Mouse (Mus musculus): ENCODE measurements around the gene Nms.

Gene Nms

DNA sequence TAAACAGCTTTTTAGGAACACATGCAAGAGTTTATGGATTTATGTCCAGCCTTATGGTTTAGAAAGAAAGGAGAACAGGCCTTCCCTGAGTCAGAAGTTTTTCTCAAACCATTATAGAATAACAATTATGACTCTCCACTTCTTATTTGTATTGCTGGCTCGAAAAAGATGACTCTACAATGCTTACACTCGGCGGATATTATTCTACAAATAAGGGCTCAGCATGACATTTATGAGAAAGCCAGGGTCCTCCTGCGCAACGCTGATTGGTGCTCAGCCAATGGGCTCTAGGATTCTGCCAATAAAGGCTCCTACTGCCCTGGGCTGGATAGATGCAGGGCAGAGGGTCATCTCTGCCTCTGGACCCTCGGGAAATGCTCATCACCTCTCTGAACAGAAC is at the start of gene Nms:
Gene Nms, plus strand, starts transcription at position 301 of the 400 bp plus-strand sequence.
- DNase-seq (ENCODE audit: low spot score): no peak

DNA sequence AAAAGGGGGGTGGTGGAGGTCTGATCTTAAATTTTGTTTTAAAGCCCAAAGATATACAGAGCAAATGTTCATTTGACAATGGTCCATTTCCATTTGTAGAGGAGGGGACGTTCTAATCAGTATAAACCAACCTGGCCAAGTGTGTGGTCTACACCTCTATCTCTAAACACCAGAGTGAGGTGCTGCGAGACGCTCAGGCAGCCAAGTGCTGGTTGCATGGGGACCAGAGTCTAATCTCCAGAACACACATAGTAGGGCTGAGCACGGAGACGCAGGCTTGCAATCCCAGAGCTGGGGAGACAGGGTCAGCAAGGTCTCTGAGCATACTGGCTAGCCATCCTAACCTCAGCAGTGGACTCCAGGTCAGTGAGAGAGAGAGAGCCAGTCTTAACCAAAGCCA is 47.5 kb upstream of the Nms start:
- no peak for DNase-seq (ENCODE audit: low spot score)

DNA sequence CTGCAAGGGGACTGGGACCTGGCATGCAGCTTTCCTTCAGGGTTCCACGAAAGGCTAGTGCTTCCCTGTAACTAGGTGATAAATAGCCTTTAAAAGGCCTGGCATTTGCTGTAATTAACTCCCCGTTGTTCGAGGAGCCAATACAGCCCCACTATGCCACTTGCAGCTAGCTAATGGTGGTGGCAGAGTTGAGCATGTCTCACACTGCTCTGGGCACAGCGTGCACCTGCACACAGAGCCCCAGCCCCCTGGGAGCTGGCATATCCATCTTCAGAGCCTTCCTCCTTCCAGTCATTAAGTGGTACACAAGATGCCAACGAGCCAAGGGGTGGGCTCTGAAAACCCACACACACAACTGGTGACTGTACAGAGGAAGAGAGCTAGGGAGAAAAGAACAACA is 45.9 kb upstream of the Nms start:
- no peak for DNase-seq (ENCODE audit: low spot score)

DNA sequence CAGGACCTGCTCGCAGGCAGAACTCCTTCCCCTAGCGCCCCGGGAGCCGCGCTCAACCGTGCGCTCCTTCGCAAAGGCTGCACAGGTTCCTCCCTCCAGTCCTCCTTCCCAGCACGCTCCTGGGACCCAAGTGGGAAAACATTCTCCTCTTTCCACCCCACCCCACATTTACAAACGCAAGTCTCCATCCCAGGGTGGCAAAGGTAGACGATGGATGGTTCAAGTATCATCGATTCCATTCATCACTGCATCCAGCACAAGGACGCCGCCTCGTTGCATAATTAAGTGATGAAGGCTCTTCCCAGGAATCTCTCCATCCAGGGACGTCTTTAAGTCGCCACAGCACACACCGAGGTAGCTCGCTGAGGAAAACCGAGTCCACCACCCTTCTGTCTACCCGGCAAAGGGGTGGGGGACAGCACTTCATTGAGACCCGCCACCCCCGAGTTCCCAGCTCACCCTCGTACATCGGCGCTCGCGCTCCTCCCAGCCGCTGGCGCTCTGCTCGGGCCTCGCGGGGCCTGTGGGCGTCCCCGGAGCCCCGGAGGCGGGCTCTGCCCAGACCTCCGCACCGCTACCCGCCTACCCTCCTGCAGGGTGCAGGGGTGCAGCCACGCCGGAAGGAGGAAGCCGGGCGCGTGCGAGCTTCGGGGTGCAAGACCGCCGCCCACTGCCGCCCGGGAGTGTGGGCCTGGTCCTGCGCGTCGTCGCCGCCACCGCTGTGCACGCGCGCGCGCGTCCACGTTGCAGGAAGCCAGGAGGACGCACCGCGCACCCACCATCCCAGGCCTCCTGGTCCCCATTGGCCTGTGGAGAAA is 41.3 kb upstream of the Nms start, which contains the start of gene Chst10:
Gene Chst10, minus strand, starts transcription at position 731 of the 818 bp plus-strand sequence.
- DNase-seq (ENCODE audit: low spot score): no peak

DNA sequence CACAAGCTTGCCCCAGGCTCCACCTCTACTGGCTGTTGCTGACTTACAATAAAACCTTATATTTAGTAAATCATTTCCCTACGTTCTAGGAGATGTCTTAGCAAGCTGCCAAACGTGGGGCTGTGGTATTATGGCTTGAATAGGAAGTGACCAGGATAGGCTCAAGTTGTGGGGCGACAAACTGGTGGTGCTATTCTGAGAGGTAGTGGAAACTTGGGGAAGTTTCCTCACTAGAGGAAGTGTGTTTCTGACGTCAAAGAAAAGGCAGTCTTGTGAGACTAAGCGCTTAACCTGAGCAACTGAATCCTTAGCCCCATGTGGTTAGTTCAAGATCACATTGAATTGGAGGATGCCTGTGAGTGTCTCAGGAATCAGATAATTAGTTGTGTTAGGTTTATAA is 36.4 kb upstream of the Nms start:
- no peak for DNase-seq (ENCODE audit: low spot score)

DNA sequence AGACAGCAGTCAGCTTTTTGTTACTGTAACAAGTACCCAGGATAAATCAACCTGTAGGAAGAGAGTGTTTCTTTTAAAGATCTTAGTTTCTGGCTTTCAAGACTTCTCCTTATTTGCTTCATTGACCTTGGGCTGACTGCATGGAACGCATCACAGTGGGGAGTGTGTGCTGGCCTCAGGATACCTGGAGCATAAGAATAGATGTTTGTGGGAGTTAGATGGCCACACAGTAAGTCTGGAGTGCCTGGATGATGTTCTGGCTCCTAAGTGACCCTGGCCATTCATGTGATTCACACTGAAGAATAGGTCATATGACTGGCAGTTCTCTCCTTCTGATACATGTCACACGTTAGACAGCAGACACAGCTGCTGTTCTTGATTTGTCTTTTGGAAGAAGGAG is 35.0 kb upstream of the Nms start:
- DNase-seq (ENCODE audit: low spot score): no peak

DNA sequence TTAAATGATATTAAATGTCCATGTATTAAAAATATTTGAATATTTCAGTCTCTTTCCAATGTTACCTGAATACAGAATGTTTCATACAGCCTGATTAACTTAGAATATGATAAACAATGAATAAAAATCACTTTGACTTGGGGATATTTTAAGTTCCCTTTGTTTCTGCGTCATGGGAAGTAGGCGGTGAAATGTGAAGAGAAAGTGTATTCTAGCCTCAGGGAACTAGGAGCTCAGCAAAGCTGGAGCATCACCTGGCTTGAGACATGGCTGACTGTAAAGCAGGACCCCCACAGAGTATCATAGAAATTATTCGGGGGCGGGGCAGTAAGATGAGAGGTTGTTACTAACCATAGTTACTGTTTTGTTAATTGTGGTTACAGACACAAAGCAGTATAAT is 10.0 kb upstream of the Nms start:
- no peak for DNase-seq (ENCODE audit: low spot score)

DNA sequence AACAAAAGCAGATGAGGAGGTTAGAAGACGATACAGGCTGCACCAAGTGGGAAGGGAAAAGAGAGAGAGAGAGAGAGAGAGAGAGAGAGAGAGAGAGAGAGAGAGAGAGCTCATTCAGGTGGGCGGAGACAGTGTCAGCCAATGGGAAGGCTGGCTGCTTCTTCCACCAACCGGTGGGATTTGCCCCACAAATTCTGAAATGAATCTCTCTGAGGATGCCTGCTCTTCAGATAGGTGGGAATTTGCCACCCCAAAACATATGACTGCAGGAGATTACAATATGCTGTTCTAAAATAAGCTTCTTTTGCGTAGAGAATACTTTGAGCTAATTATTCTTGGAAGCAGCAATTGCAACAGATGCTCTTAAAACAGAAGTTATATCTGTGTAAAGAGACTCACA is 9.5 kb upstream of the Nms start:
- DNase-seq (ENCODE audit: low spot score): no peak

DNA sequence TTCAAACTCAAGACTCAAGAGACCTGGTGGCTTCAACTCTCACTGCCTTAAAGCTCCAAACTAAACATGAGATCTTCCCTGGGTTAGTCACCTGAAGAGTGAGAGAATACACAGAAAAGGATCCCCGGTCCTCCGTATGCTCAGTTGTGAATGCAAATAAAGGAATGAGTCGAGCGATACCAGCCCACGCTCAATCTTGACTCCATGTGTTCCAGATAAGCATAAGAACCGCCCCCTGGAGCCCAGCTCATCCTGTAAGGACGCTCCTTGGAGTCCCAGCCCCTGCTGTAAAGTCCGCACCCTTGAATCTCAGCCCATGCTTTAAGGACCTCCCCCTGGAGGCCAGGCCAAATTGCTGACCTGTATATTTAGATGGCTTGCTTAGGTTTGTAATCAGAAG is 8.2 kb upstream of the Nms start:
- no peak for DNase-seq (ENCODE audit: low spot score)

DNA sequence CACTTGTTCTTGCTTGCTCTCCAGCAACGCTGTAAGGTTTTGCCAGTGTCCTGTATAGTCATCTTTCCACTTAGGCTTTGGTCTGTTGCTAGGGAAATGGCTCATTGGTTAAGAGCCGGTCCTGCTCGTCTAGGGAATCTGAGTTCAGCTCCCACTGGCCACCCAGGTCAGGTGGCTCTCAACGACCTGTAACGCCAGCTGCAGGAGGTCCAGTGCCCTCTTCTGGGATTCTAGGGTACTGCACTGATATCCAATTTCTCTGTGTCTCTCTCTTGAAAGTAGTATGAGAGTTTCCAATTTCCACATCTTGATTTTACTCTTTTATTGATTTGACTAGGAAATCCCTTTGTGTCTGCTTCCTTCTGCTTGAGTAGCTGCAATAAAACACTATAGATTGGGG is 4.3 kb upstream of the Nms start:
- DNase-seq (ENCODE audit: low spot score): no peak

DNA sequence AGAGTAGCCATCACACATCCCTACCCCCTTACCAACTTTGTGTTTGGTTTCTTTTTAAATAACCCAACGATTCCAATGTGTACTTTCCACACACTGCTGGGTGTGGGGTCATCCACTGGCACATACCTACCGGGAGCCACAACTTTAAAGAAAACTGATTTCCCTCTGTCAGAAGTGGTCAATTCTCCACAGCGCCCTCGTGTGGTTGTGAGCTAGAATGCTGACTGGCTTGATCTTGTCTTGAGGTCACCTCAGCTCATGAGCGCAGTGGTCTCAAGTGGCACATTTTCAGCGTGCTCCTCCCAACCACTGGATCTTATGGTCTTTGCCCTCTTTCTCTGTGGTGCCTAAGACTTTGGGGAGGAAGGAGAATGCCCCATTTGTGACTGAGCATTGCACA is 2.2 kb upstream of the Nms start:
- peak; percentile 36 for DNase-seq (ENCODE audit: low spot score)

DNA sequence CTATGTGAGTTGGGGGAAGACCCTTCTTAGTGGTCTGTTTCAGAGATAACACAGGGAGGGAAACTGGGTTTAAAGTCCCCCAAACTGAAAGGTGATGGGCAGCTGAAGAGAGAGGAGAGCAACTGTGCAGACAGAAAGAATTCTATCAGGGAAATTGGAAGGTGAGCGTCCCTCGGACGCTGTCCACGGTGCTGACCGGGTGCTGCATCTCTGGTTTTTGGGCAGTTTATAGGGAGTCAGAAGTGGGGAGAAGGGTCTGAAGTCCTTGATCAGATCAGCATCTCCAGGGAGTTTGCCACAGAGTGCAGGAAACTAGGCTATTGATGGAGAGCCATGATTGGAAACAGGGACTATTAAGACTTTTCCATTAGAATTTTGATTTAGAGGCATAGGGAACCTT is 659 bp downstream of the Nms start:
- DNase-seq (ENCODE audit: low spot score): no peak

DNA sequence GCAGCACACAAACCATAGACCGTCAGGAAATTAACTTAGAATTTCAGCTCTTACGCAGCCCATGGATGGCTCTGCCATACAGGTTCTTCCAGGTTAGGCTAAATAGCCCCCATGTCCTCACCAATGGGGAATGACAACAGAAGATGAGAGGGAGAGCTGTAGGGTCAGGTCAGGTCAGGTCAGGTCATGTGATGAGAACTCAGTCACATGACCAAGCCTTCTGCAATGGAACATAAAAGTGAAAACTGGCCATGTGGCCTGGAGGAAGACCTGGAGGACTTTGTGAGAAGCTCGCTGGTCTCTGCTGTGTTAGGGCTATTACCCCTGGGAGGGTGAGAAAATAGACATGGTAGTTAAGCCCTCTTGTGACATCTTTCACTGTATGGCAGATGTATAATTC is 17.5 kb downstream of the Nms start:
- DNase-seq (ENCODE audit: low spot score): no peak

DNA sequence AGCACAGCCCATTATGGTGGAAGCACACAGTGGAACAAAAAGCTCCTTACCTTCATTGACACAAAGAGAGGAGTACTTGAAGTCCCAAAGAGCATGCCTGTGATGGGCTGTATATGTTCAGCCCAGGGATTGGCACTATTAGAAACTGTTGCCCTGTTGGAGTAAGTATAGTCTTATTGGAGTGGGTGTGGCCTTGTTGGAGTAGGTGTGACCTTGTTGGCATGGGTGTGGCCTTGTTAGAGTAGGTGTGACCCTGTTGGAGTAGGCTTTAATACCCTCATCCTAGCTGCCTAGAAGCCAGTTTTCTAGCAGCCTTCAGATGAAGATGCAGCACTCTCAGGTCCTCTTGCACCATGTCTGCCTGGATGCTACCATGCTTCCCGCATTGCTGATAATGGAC is 30.2 kb downstream of the Nms start:
- DNase-seq (ENCODE audit: low spot score): no peak

DNA sequence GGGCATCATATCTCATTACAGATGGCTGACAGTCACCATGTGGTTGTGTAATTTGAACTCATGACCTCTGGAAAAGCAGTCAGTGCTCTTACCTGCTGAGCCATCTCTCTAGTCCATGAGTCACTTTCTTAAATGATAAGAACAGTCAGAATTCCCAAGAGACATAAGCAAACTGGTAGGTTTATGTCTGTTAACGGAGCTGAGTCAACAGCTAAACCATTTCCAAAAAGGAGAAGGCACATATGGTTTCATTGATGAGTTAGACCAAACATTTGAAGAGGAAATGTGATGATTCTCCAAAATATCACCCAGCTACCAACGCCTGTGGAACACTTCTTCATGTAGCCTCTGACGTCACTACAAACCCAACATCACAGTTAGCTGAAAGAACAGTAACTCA is 32.8 kb downstream of the Nms start:
- DNase-seq (ENCODE audit: low spot score): no peak

DNA sequence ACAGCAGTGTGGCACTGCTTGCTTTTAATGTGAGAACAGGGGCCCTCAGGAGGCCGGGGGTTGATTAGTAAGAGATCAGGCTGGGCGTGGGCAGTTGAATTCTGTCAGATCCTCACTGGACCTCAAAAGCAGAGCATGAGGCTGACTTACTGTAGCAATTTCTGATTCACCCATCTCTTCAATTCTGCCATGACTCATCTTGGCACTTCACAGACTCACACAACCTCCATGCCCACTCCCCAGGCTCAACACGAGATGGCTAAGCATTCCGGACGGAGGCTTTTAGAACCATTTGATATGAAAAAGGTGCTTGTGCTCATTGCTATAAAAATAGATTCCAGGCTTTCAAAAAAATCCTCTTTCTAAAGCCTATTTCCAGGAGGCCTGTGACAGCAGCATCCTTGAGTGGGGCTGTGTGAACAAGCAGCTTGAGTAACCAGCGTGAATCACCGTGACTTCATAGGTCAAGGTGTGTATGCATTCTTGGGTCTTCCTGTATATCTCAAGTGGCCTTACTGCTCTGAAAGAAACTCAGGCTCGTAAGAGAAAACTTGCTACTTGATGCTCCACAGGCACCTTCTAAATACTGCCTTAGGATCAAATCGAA is 34.1 kb downstream of the Nms start:
- no peak for DNase-seq (ENCODE audit: low spot score)

DNA sequence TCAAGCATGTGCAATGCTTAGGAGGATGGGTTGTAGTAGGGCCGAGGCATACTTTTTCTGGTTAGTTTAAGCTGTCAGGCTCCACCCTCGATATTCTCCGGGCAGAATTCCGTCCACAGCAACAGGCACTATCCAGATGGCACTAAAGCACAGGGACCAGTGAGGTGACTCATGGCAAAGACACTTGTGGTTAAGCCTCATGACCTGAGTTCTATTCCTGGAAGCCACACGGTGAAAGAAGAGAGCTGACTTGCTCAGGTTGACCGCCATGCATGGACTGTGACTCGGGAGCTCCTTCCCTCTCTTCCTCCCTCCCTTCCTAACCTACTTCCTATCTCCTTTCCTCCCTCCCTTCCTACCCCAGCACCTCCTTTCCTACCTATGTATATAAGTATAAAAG is 41.0 kb downstream of the Nms start:
- peak; percentile 23 for DNase-seq (ENCODE audit: low spot score)

DNA sequence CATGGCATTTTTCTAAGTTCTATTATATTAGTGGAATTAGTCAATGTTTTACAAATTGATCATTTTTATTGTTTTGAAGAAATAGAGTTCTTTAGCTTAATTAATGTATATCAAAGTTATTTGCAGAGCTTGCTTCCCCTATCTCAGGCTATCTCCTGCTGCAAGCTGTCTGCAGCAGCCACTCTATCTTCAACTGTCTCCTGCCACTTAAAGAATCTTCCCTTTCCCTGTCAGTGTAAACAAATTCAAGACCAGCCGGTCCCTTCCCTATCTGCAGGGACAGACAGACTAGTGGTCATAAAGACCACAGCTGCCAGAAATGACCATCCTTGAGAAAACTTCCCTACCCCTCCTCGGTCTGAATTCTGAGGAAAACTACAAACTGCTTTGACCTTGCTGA is 44.9 kb downstream of the Nms start:
- no peak for DNase-seq (ENCODE audit: low spot score)

DNA sequence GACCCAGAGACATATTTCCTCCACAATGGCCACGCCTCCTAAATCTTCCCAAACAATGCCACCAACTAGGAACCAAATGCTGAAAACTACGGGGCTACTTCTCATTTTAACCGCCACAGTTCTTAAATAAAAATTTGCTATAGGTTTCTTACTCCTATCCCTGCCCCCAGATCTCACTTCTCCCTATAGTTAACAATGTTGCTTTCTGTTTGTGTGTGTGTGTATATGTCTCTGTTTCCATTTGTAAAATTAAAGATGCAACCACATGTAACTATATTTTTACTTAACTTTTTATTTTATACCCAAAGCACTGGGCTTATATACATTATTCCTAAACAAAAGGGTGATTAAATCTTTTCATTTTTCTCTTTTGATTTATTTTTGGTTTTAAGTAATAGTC is 46.4 kb downstream of the Nms start, which contains the start of gene Pdcl3:
Gene Pdcl3, plus strand, starts transcription at position 301 of the 400 bp plus-strand sequence.
- DNase-seq (ENCODE audit: low spot score): no peak

DNA sequence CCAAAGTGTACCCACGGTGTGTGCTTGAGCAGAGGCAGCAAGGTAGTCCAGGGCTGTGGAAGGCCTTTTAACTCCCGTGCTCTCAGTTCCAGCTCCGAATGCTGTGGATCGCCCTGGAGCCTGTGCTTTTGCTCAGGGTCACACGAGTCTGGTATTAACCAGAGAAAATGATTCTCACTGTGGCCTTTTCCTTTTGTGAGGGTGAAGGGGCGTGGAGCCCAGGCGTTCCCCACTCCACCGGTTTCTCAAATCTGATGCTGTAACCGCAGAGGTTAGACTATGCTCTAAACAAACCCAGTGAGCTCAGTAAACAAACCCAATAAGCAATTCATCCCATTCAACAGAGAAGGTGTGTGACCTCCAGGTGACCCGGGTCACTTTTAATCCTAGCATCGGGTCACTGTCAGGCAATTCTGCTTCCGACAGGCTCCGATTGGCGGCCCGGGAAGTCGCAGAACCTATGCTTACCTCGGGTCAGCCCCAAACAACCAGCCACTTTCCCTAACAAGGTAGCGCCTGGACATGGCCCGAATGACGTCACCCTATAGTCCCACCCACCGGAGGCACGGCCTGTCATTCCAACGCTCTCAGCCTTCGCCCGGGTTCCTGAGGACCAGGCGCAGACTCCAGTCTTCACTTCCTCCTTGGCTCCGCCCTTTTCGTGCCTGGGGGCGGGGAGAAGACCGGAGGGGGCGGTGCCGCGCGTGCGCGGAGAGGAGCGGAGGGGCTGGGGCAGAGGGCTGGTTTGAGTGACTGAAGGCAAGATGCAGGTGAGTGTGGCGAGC is 48.3 kb downstream of the Nms start:
- peak; percentile 99 for DNase-seq (ENCODE audit: low spot score)

DNA sequence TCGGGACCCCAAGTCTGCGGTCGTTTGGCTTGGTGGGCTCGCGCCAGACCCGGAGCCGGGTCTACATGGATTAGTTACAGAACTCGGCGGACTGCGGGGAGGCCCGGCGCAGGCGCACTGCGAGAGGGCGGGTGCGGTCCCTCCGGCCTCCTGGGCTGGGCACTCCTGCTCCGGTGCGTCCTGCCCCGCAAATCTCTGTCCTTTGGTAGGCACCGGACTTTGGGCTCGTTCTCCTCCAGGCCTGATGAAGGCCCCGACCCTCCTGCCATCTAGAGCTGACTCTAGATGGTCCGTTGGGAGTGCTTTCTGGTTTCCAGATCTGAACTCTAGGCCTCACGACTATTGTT is 48.9 kb downstream of the Nms start:
- no peak for DNase-seq (ENCODE audit: low spot score)

DNA sequence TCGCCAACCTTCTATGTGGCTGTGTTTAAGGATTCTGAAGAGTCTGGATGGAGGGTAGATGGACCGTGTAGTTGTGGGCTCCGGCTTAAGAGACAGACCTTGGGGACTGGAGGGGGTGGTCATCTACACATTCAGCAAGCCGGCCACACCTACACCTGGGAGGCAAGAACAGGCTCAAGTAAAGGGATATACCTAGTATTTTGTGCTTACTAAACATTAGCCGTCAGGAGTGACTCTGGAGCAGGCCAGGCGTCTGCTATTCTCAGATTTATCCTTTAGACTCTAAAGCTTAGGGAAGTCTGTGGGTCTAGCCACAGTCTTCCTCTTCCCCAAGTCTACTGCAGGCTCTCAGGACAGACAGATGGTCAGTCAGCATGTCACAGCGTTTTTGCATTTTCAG is 49.4 kb downstream of the Nms start:
- DNase-seq (ENCODE audit: low spot score): no peak

DNA sequence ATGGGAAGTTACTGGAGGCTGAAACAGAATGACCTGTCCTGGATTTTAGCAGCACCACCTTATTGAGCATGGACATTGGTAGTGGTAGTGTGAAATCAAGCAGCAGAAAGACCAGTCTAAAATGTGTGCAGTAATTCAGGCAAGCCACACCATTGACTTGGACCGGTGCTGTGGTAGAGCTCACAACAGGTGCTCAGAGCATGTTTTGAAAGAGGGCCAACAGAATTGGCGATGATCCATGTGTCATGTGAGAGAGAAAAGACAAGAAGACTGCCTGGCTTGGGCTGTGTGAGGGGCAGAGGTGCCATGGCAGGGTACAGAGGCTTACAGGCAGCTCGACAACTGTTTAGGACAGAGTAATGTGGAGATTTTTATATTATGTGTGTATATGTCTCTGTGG is 53.4 kb downstream of the Nms start:
- peak; percentile 41 for DNase-seq (ENCODE audit: low spot score)
